Mouse (Mus musculus) kidney, embryonic 16.5 days (tissue): ENCODE results near the gene Kctd8. TPM values are rescaled to one million over a fixed set of nuclear protein-coding genes. Genes with fewer than 3 reads are reported as not detected.
"Not testable (repeated sequence)": the region's sequence is repeated elsewhere in the genome, so short reads cannot be mapped to it uniquely, and the experiment has no call there.

Source experiments
- ATAC-seq: fragments of 200-750 bp; cut with Nextera tagmentation; 2 replicates; pipeline ENCODE4 v1.8.0; 2017; ENCODE audit warnings: moderate TSS enrichment; ENCODE audit not compliant: low FRiP score, low TSS enrichment
- H3K27ac ChIP-seq: fragments of 300-500 bp; sonication (generic); 2 replicates; pipeline ENCODE4 v1.5.1; 2014; ENCODE audit warnings: low read length
- H3K27me3 ChIP-seq: fragments of 300-500 bp; sonication (generic); 2 replicates; pipeline ENCODE4 v1.6.1; 2014; ENCODE audit warnings: low read length, control low read depth, mixed read lengths; ENCODE audit not compliant: insufficient read depth
- H3K36me3 ChIP-seq: fragments of 300-500 bp; sonication (generic); 2 replicates; pipeline ENCODE4 v1.6.1; 2014; ENCODE audit warnings: low read length, control low read depth, mixed read lengths; ENCODE audit not compliant: insufficient read depth
- H3K4me1 ChIP-seq: fragments of 300-500 bp; sonication (generic); 2 replicates; pipeline ENCODE4 v1.6.1; 2014; ENCODE audit warnings: low read length, control low read depth, mixed read lengths; ENCODE audit not compliant: insufficient read depth
- H3K4me2 ChIP-seq: fragments of 300-500 bp; sonication (generic); replicated peaks from 2 replicates; pipeline ENCODE4 v1.6.1; 2014; ENCODE audit warnings: low read depth, low read length
- H3K4me3 ChIP-seq: fragments of 300-500 bp; sonication (generic); 2 replicates; pipeline ENCODE4 v1.5.1; 2014; ENCODE audit warnings: mild to moderate bottlenecking, low read length
- H3K9ac ChIP-seq: fragments of 300-500 bp; sonication (generic); replicated peaks from 2 replicates; pipeline ENCODE4 v1.6.1; 2014; ENCODE audit warnings: low read length
- H3K9me3 ChIP-seq: fragments of 300-500 bp; sonication (generic); 2 replicates; pipeline ENCODE4 v1.6.1; 2016; ENCODE audit warnings: low read length, control low read depth
- WGBS: fragments of 180-500 bp; shearing (Covaris S2); extraction: QIAGEN DNeasy Blood & Tissue Kit; methylation state at CpG from one replicate; pipeline ENCODE4 v1.1.7; 2014; 5-methylcytosine and 5-hydroxymethylcytosine counted together
- polyA plus RNA-seq: library from polyadenylated mRNA; unstranded; fragments of >200 nt; fragmentation: Nextera tagmentation; extraction: Ambion mirVana; gene quantifications from 2 replicates; pipeline ENCODE4 v1.2.1, GENCODE M21; 2015

Gene Kctd8
- polyA plus RNA-seq, 1 experiment from 2014 or later = 0.52 TPM

GRCm38 (mm10) chr5:69301665-69302064 is 39.8 kb downstream of the Kctd8 start:
- 29% methylated on average over 1 of the region's 1 CpGs for WGBS
- Histone ChIP-seq H3K9ac (no peak overlapping the region), H3K36me3 (no peaks in the 10 kb centered on the region), H3K27ac (no peak overlapping the region), H3K27me3 (no peaks in the 10 kb centered on the region), H3K9me3 (no peaks in the 10 kb centered on the region), H3K4me3 (no peak overlapping the region), H3K4me1 (no peaks in the 10 kb centered on the region), H3K4me2 (no peak overlapping the region)
- no peak for ATAC-seq

- no peaks in the 10 kb centered on the region for H3K4me1 ChIP-seq
- no peaks in the 10 kb centered on the region for H3K36me3 ChIP-seq
- 72% methylated on average over 6 of the region's 6 CpGs for WGBS
- no peak for ATAC-seq
- H3K4me2 ChIP-seq = no peak overlapping the region
- H3K27me3 ChIP-seq = no peaks in the 10 kb centered on the region
- H3K4me3 ChIP-seq = no peak overlapping the region
- no peak overlapping the region for H3K27ac ChIP-seq
- H3K9me3 ChIP-seq = no peaks in the 10 kb centered on the region
- no peak overlapping the region for H3K9ac ChIP-seq
These were observed 49.1 kb downstream of the Kctd8 start for GRCm38 (mm10) chr5:69292353-69292752.

- ATAC-seq = no peak
- no peak overlapping the region for H3K9ac ChIP-seq
- H3K27ac ChIP-seq = no peak overlapping the region
- no peaks in the 10 kb centered on the region for H3K27me3 ChIP-seq
- H3K4me1 ChIP-seq = no peaks in the 10 kb centered on the region
- H3K4me3 ChIP-seq = no peak overlapping the region
- H3K9me3 ChIP-seq = no peaks in the 10 kb centered on the region
- H3K36me3 ChIP-seq = no peaks in the 10 kb centered on the region
- 75% methylated on average over 6 of the region's 6 CpGs for WGBS
- H3K4me2 ChIP-seq = no peak overlapping the region
These were observed 57.1 kb downstream of the Kctd8 start for GRCm38 (mm10) chr5:69284359-69284758.

- no peak overlapping the region for H3K27ac ChIP-seq
- H3K4me3 ChIP-seq = no peak overlapping the region
- no peak for ATAC-seq
- 81% methylated on average over 2 of the region's 2 CpGs for WGBS
- H3K4me2 ChIP-seq = no peak overlapping the region
- H3K9ac ChIP-seq = no peak overlapping the region
- H3K4me1 ChIP-seq = no peaks in the 10 kb centered on the region
- H3K9me3 ChIP-seq = no peaks in the 10 kb centered on the region
- no peaks in the 10 kb centered on the region for H3K27me3 ChIP-seq
- no peaks in the 10 kb centered on the region for H3K36me3 ChIP-seq
These were observed 89.1 kb downstream of the Kctd8 start for GRCm38 (mm10) chr5:69252366-69252765.

GRCm38 (mm10) chr5:69241931-69242330 is 99.5 kb downstream of the Kctd8 start:
- 80% methylated on average over 1 of the region's 1 CpGs for WGBS
- Histone ChIP-seq H3K4me1 (no peaks in the 10 kb centered on the region), H3K36me3 (no peaks in the 10 kb centered on the region), H3K4me2 (no peak overlapping the region), H3K27me3 (no peaks in the 10 kb centered on the region), H3K9me3 (no peaks in the 10 kb centered on the region), H3K27ac (no peak overlapping the region), H3K9ac (no peak overlapping the region), H3K4me3 (no peak overlapping the region)
- ATAC-seq = no peak

- H3K27me3 ChIP-seq = no peaks in the 10 kb centered on the region
- no peaks in the 10 kb centered on the region for H3K4me1 ChIP-seq
- H3K9me3 ChIP-seq = no peaks in the 10 kb centered on the region
- H3K27ac ChIP-seq = no peak overlapping the region
- no peak overlapping the region for H3K4me2 ChIP-seq
- H3K4me3 ChIP-seq = no peak overlapping the region
- no peaks in the 10 kb centered on the region for H3K36me3 ChIP-seq
- WGBS = 76% methylated on average over 4 of the region's 4 CpGs
- H3K9ac ChIP-seq = no peak overlapping the region
- ATAC-seq = no peak
These were observed 107.9 kb downstream of the Kctd8 start for GRCm38 (mm10) chr5:69233560-69233959.

GRCm38 (mm10) chr5:69231649-69232048 is 109.8 kb downstream of the Kctd8 start:
- H3K4me2 ChIP-seq, H3K36me3 ChIP-seq, H3K27ac ChIP-seq, H3K4me1 ChIP-seq, H3K9me3 ChIP-seq, H3K9ac ChIP-seq, ATAC-seq, H3K4me3 ChIP-seq, H3K27me3 ChIP-seq: not testable (repeated sequence)
- 86% methylated on average over 1 of the region's 1 CpGs for WGBS

- no peaks in the 10 kb centered on the region for H3K4me1 ChIP-seq
- 90% methylated on average over 2 of the region's 2 CpGs for WGBS
- no peak overlapping the region for H3K9ac ChIP-seq
- H3K9me3 ChIP-seq = no peaks in the 10 kb centered on the region
- no peak overlapping the region for H3K27ac ChIP-seq
- no peaks in the 10 kb centered on the region for H3K36me3 ChIP-seq
- no peak overlapping the region for H3K4me2 ChIP-seq
- no peak for ATAC-seq
- no peaks in the 10 kb centered on the region for H3K27me3 ChIP-seq
- H3K4me3 ChIP-seq = no peak overlapping the region
These were observed 114.3 kb downstream of the Kctd8 start for GRCm38 (mm10) chr5:69227147-69227546.

GRCm38 (mm10) chr5:69222608-69223007 is 118.9 kb downstream of the Kctd8 start:
- Histone ChIP-seq H3K9ac (no peak overlapping the region), H3K4me2 (no peak overlapping the region), H3K27me3 (no peaks in the 10 kb centered on the region), H3K27ac (no peak overlapping the region), H3K4me3 (no peak overlapping the region), H3K36me3 (no peaks in the 10 kb centered on the region), H3K9me3 (no peaks in the 10 kb centered on the region), H3K4me1 (no peaks in the 10 kb centered on the region)
- 80% methylated on average over 1 of the region's 1 CpGs for WGBS
- ATAC-seq = no peak

- Histone ChIP-seq H3K4me1 (no peaks in the 10 kb centered on the region), H3K9ac (no peak overlapping the region), H3K27me3 (no peaks in the 10 kb centered on the region), H3K27ac (no peak overlapping the region), H3K4me2 (no peak overlapping the region), H3K4me3 (no peak overlapping the region), H3K9me3 (no peaks in the 10 kb centered on the region), H3K36me3 (no peaks in the 10 kb centered on the region)
- 68% methylated on average over 3 of the region's 3 CpGs for WGBS
- ATAC-seq = no peak
These were observed 126.3 kb downstream of the Kctd8 start for GRCm38 (mm10) chr5:69215216-69215615.

GRCm38 (mm10) chr5:69209401-69209800 is 132.1 kb downstream of the Kctd8 start:
- no peak overlapping the region for H3K4me2 ChIP-seq
- H3K27ac ChIP-seq = no peak overlapping the region
- H3K36me3 ChIP-seq = no peaks in the 10 kb centered on the region
- H3K27me3 ChIP-seq = no peaks in the 10 kb centered on the region
- no peaks in the 10 kb centered on the region for H3K9me3 ChIP-seq
- H3K9ac ChIP-seq = no peak overlapping the region
- H3K4me3 ChIP-seq = no peak overlapping the region
- ATAC-seq = no peak
- no peaks in the 10 kb centered on the region for H3K4me1 ChIP-seq
